Mouse (Mus musculus): ENCODE data around the gene Ergic1. TPM values are rescaled to one million over a fixed set of nuclear protein-coding genes. Genes with fewer than 3 reads are reported as not detected.

Ergic1 gene
- total RNA-seq, 2 experiments from 2014 or later: 47.5 to 56.2 TPM

DNA sequence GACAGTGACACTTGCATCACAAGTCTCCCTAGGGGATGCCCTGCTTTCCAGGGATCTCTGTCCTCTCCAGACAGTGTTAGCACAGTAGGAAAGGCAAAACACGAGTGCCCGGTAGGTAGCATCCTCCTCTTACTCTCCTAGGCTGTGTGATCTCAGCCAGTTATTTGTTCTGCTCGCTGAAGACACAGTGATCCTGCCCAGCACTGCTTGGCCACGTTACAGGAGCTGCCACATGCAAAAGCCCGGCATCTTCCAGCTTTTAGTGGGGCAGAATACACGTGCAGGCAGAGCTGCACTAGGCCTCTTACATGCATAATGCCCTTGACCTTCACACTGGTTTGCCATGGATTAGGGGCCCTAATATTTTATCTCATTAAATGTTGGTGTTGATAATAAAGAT, 58.3 kb downstream of the Ergic1 start:
- intact Hi-C loops (cut with DNase I): no loop called here
- DNase-seq: no peak

- intact Hi-C loops (cut with DNase I): loop anchor here (2.0 to 5.0 kb wide), 2 partner anchors 23 to 113 kb away; no protein-coding TSS in a partner anchor
- DNase-seq: no peak
Measured at GRCm38 (mm10) chr17:26620292-26620691, 59.0 kb downstream of the Ergic1 start.

- intact Hi-C loops (cut with DNase I): loop anchor here (2.0 to 5.0 kb wide), 2 partner anchors 24 to 114 kb away; no protein-coding TSS in a partner anchor
- DNase-seq: peak; percentile 69 to 75
Measured at GRCm38 (mm10) chr17:26620786-26621766, 59.8 kb downstream of the Ergic1 start.

GRCm38 (mm10) chr17:26621912-26622311, 60.6 kb downstream of the Ergic1 start:
- intact Hi-C loops (cut with DNase I): loop anchor here (2.0 to 5.0 kb wide), 2 partner anchors 25 to 115 kb away; no protein-coding TSS in a partner anchor
- no peak for DNase-seq

- DNase-seq: no peak
- intact Hi-C loops (cut with DNase I): loop anchor here (5.0 kb wide), 1 partner anchor 117 kb away; no protein-coding TSS in a partner anchor
Measured at GRCm38 (mm10) chr17:26623991-26624390, 62.7 kb downstream of the Ergic1 start.

DNA sequence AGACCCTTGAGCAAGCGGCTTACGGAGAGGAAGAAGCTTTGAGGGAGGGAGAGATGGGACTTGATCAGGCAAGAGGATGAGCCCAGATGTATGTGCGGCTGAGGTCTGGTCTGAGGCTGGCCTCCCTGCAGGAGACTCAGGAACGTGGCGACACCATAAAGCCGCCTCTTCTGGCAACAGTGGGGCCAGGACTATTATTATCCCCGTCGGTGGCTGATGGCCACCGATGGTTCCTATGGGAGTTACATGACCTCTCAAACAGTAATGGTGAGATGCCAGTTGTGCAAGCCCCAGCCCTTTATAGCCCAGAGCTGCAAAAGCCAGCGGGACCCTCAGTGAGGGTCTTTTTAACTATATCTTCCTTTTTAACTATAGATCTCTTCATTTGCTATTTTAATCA, 63.7 kb downstream of the Ergic1 start:
- DNase-seq: no peak

GRCm38 (mm10) chr17:26625521-26626010, 64.3 kb downstream of the Ergic1 start:
- intact Hi-C loops (cut with DNase I): no loop called here
- DNase-seq: no peak

More for the DNA sequence above, 63.7 kb downstream of the Ergic1 start:
- intact Hi-C loops (cut with DNase I): loop anchor here (5.0 kb wide), 1 partner anchor 118 kb away; no protein-coding TSS in a partner anchor

DNA sequence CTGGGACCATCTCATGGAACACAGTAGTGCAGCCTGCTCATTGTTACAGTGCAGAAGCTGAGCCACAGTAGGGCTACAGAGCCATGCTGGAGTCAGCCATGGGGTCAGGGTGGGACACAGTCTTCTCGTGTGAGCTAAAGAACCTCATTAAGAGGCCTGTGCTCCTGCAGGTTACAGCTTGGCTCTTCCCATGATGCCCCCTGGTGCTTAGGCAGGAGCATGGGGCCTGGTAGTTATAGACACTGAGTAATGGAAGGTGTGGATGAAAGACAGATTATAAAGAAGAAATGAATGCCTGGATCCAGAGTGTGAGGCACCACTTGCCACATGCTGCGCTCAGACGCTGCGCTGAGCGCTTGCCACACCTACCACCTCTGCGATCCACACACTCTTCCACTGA, 67.2 kb downstream of the Ergic1 start:
- DNase-seq: no peak
- intact Hi-C loops (cut with DNase I): no loop called here

DNA sequence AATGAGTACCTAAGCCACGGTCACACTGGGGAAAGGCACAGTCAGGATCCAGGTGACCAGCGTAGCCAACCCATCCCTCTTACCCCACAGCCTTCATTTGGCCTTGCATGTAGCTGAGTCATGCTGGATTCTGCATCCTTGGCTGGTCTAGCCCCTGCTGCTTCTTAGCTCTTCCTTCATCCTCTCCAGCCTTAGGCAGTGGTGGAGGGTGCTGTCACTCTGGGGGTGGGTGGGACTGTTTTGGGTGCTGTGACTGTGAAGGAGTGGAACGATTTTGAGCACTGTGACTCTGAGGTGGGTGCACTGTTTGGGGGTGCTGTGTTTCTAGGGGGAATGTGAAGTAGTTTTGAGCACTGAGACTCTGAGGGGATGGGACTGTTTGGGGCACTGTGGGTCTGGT, 67.6 kb downstream of the Ergic1 start:
- no peak for DNase-seq
- intact Hi-C loops (cut with DNase I): no loop called here

GRCm38 (mm10) chr17:26631811-26632327, 70.6 kb downstream of the Ergic1 start:
- intact Hi-C loops (cut with DNase I): no loop called here
- no peak for DNase-seq

DNA sequence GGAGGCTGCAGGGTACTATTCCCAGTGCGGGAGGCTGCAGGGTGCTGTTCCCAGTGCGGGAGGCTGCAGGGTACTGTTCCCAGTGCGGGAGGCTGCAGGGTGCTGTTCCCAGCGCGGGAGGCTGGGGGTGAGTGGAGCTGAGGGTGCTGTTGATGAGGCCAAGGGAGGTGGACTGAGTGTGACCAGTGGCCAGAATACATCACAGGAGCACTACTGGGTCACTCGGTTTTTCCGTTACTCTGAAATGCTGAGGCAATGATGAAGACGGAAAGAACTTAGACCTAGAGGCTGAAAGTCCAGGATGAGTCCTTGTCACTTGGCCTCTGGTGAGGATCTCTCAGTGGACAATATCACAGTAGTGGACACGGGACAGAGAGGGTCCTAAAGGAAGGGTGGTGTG, 71.9 kb downstream of the Ergic1 start:
- intact Hi-C loops (cut with DNase I): no loop called here
- no peak for DNase-seq

DNA sequence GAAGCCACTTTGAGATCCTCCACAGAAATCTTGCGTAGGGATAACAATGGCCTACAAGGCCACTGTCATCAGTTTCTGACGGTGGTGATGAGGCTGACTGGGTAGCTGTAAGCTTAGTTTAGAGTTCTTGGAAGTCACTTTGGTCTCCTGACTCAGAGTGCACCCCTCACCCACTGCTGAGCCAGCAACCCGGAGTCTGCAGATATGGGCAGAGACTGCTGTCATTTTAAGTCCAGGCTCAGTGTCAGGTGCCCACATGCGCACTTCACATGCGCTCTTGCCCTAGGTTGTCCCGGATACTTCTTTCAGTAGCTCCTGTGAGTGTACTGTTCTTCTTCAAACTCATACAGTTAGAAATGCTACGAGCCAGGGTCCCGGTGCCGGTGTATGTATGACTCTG, 72.6 kb downstream of the Ergic1 start:
- intact Hi-C loops (cut with DNase I): no loop called here
- DNase-seq: no peak

- no peak for DNase-seq
- intact Hi-C loops (cut with DNase I): no loop called here
Measured at GRCm38 (mm10) chr17:26634539-26634938, 73.2 kb downstream of the Ergic1 start.

GRCm38 (mm10) chr17:26635951-26636350, 74.7 kb downstream of the Ergic1 start:
- no peak for DNase-seq
- intact Hi-C loops (cut with DNase I): no loop called here

GRCm38 (mm10) chr17:26637851-26638250, 76.6 kb downstream of the Ergic1 start:
- intact Hi-C loops (cut with DNase I): loop anchor here (1.0 to 2.0 kb wide), 4 partner anchors 41 to 176 kb away; no protein-coding TSS in a partner anchor

DNA sequence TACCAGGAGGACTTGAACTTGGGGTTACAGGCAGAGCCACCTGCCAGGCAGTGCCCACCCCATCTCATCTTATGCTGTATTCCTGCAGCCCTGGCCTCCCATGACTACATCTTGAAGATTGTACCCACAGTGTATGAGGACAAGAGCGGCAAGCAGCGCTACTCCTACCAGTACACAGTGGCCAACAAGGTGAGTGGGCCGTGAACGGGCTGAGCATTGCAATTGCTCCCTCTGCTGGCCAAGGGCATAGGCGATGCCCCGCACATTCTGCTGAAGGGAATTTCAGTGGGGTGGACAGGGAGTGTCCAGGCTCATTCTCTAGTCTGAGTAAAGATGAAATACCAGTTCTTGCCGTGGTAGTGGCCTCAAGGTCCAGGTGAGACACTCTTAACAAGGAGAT, 77.4 kb downstream of the Ergic1 start:
- peak; percentile 86 to 87 for DNase-seq
- intact Hi-C loops (cut with DNase I): loop anchor here (1.0 to 2.0 kb wide), 3 partner anchors 42 to 172 kb away; no protein-coding TSS in a partner anchor

More at GRCm38 (mm10) chr17:26637851-26638250, 76.6 kb downstream of the Ergic1 start:
- no peak for DNase-seq

- no peak for DNase-seq
- intact Hi-C loops (cut with DNase I): loop anchor here (2.0 kb wide), 2 partner anchors 43 to 131 kb away; no protein-coding TSS in a partner anchor
Measured at GRCm38 (mm10) chr17:26639791-26640190, 78.5 kb downstream of the Ergic1 start.

DNA sequence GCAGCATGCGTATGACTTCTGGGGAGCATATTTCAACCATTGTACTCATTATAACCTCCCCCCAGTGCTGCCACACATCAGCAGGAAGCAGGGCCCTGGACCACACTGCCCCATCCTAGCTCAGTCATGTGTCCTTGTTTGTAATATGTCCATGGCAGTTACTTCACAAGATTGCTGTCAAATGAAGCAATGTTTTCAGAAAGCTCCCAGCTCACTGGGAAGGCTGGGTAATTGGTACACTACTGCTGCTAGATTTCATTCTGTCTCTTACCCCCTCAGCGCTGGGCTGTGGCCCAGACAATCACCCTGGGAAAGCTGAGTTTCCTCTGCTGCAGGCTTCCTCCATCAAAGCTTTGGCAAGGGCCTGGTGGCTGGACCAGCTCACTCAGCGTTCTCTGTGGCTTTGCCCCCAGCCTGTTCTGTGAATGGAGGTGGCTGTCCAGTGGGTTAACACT, 79.0 kb downstream of the Ergic1 start:
- no peak for DNase-seq
- intact Hi-C loops (cut with DNase I): no loop called here

- intact Hi-C loops (cut with DNase I): no loop called here
Measured at GRCm38 (mm10) chr17:26643456-26643855, 82.2 kb downstream of the Ergic1 start.

DNA sequence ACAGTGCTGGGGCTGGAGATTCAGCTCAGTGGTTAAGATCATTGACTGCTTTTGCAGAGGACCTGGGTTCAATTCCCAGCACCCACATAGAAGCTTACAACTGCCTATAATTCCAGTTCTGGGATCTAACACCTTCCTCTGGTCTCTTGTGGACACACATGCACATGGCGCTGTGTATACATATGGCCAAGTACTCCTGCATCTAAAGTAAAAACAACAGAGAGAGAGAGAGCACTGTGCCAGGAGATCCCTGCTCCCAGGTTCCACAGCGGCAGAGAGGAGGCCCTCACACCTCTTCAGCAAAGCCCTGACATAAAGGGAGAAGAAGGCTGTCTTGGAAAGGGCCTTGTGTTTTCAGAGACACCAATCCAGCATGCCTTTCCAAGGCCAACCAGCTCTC, 82.7 kb downstream of the Ergic1 start:
- intact Hi-C loops (cut with DNase I): no loop called here
- DNase-seq: no peak

More at GRCm38 (mm10) chr17:26643456-26643855, 82.2 kb downstream of the Ergic1 start:
- DNase-seq: no peak

All from heart, postnatal 36 days (tissue).